Mouse (Mus musculus) ES-Bruce4 (cell line): ENCODE results near the gene Cbx8.

Source experiments
- CTCF ChIP-seq: IDR thresholded peaks from one replicate; pipeline ENCODE4 v1.8.1; 2011; ENCODE audit warnings: low read depth, low read length
- POLR2A ChIP-seq: IDR thresholded peaks from one replicate; pipeline ENCODE4 v1.8.1; 2011; ENCODE audit warnings: low read length; ENCODE audit not compliant: insufficient read depth

- TF ChIP-seq POLR2A (no peak), CTCF (no peak)
These were observed 9.6 kb upstream of the Cbx8 start for GRCm38 (mm10) chr11:119050361-119050760.
